Mouse (Mus musculus) forebrain, postnatal 0 days (tissue): ENCODE measurements around the gene Kmt2a. TPM values are rescaled to one million over a fixed set of nuclear protein-coding genes. Genes with fewer than 3 reads are reported as not detected.
"Not testable (repeated sequence)": the region's sequence is repeated elsewhere in the genome, so short reads cannot be mapped to it uniquely, and the experiment has no call there.

Experiments used
- ATAC-seq: fragments of 200-750 bp; cut with Nextera tagmentation; 2 replicates; pipeline ENCODE4 v1.8.0; 2017; ENCODE audit warnings: mild to moderate bottlenecking, moderate library complexity
- DNase-seq: peaks from one replicate; pipeline ENCODE4 v3.0.0-alpha.2; 2015
- H3K27ac ChIP-seq: fragments of 300-500 bp; sonication (generic); 2 replicates; pipeline ENCODE4 v1.5.1; 2014; ENCODE audit warnings: low read depth, mild to moderate bottlenecking, antibody characterized with exemption, low read length, moderate library complexity, mixed read lengths
- H3K27me3 ChIP-seq: fragments of 300-500 bp; sonication (generic); 2 replicates; pipeline ENCODE4 v1.6.1; 2014; ENCODE audit warnings: mild to moderate bottlenecking, low read length, mixed read lengths; ENCODE audit not compliant: insufficient read depth
- H3K36me3 ChIP-seq: fragments of 300-500 bp; sonication (generic); 2 replicates; pipeline ENCODE4 v1.6.1; 2014; ENCODE audit warnings: mild to moderate bottlenecking, moderate library complexity; ENCODE audit not compliant: insufficient read depth
- H3K4me1 ChIP-seq: fragments of 300-500 bp; sonication (generic); 2 replicates; pipeline ENCODE4 v1.6.1; 2014; ENCODE audit warnings: antibody characterized with exemption; ENCODE audit not compliant: insufficient read depth
- H3K4me2 ChIP-seq: fragments of 300-500 bp; sonication (generic); 2 replicates; pipeline ENCODE4 v1.6.1; 2014; ENCODE audit warnings: low read depth, mild to moderate bottlenecking, moderate library complexity
- H3K4me3 ChIP-seq: fragments of 300-500 bp; sonication (generic); 2 replicates; pipeline ENCODE4 v1.5.1; 2014; ENCODE audit warnings: low read depth, low read length, mixed read lengths
- H3K9ac ChIP-seq: fragments of 300-500 bp; sonication (generic); 2 replicates; pipeline ENCODE4 v1.6.1; 2014; ENCODE audit warnings: mild to moderate bottlenecking
- H3K9me3 ChIP-seq: fragments of 300-500 bp; sonication (generic); 2 replicates; pipeline ENCODE4 v1.6.1; 2016; ENCODE audit warnings: low read length
- CTCF ChIP-seq: sonication (generic); IDR thresholded peaks from 2 replicates; pipeline ENCODE4 v1.5.1; 2016; ENCODE audit warnings: antibody characterized with exemption, control low read depth, low read depth
- WGBS: fragments of 180-500 bp; shearing (Covaris S2); extraction: QIAGEN DNeasy Blood & Tissue Kit; methylation state at CpG from one replicate; pipeline ENCODE4 v1.1.7; 2014; 5-methylcytosine and 5-hydroxymethylcytosine counted together
- polyA plus RNA-seq: library from polyadenylated mRNA; unstranded; fragments of >200 nt; fragmentation: Nextera tagmentation; extraction: Ambion mirVana; gene quantifications from 2 replicates; pipeline ENCODE4 v1.2.1, GENCODE M21; 2015
- total RNA-seq: library from RNA; depleted of rRNA; stranded (reverse); fragments of >200 nt; gene quantifications from 2 replicates; pipeline ENCODE4 v1.2.3, GENCODE M21; 2014; rRNA removed

Kmt2a gene
- total and polyA plus RNA-seq, 2 experiments from 2014 or later: 13.7 to 18.5 TPM

DNA sequence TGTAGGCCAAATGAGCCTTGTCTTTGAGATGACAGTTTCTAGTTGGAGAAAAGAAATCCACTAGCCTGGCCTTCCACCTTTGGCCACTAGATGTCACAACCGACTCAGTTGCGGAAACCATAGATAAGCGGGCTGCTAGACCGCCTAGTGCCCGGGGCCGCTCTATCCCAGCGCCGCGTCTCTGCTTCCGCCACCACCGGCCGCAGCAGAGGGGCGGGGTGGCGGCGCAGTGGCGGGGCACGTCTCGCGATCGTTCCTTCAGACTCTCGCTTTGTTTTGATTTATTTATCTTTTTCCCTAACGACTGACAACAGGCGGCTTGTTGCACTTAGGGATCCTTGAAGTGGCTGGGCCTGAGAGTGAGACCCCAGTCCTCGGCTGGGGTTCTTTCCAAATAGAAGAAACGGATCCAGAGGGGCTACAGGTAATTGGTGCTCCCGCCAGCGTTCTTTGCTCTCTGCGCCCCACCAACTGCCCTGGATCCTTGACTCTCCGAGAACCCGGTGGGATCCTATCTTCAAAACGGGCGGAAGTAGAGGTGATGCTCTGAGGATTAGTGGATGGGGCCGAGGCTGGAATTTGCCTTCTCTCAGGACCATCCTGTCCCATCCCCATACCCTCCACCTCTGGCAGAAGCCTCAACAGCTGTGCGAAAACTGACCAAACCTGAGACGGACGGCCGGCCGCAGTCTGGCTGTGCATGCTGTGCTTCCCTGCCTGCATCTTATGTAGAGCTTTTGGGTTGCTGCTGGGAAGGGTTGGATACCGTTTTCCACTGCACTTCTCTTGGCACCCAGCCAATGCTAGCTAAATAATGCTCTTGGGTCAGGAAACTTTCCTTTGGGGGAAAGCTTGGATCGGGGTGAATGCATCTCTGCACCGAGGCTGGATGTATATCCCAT is 108.1 kb downstream of the Kmt2a start:
- Histone ChIP-seq H3K4me2 (peak overlapping the region; percentile 86), H3K27me3 (no peaks in the 10 kb centered on the region), H3K36me3 (peaks cover 9% of the 10 kb centered on the region; the same call in 1 of the 2 replicates), H3K9me3 (no peaks in the 10 kb centered on the region), H3K9ac (peak overlapping the region; percentile 90), H3K4me3 (peak overlapping the region; percentile 94), H3K4me1 (peaks cover 4% of the 10 kb centered on the region; the same call in 1 of the 2 replicates), H3K27ac (peak overlapping the region; percentile 89)
- peak; percentile 90 for TF ChIP-seq CTCF
- DNase-seq: peak; percentile 97
- peak; percentile 100 for ATAC-seq
- WGBS: under 1% methylated on average over 41 of the region's 41 CpGs

DNA sequence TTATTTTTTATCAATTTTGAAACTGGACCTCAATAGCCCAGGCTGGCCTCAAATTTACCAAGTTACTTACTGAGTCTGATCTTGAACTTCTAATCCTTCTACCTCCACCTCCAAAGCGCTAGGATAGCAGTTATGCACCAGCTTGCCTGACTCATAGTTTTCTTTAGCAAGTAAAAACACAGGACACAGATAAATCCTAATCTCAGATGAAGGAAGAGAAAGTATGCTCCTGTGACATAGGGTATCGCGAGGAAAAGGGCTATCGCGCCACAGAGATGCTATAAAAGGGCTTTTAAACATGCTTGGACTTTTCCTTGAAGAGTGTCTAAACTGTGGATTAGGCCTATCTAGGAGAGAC is 108.7 kb downstream of the Kmt2a start:
- peak overlapping the region; percentile 59 for H3K27ac ChIP-seq
- 28% methylated on average over 5 of the region's 5 CpGs for WGBS

DNA sequence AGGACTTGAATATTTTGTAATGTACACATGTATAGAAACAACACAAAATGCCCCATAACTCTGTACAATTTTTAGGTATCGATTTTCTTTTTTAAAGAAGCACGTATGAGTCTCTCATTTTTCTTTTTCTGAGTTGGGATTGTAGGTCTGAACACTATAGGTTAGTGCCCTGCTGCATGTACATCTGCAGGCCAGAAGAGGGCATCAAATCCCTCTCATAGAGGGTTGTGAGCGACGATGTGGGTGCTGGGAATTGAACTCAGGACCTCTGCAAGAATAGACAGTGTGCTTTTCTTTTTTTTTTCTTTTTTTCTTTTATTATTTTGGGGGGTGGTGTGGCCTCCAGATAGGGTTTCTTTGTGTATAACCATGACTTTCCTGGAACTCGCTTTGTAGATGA is 109.7 kb downstream of the Kmt2a start:
- ATAC-seq (no peak), DNase-seq (no peak)
- Histone ChIP-seq H3K4me1 (peaks cover 8% of the 10 kb centered on the region; the same call in 1 of the 2 replicates), H3K9ac (no peak overlapping the region), H3K4me2 (no peak overlapping the region), H3K9me3 (no peaks in the 10 kb centered on the region), H3K36me3 (peaks cover 9% of the 10 kb centered on the region; the same call in 1 of the 2 replicates), H3K4me3 (no peak overlapping the region), H3K27me3 (no peaks in the 10 kb centered on the region), H3K27ac (no peak overlapping the region)
- TF ChIP-seq CTCF: no peak
- 88% methylated on average over 5 of the region's 5 CpGs for WGBS

More for the DNA sequence above, 108.7 kb downstream of the Kmt2a start:
- no peak overlapping the region for H3K9ac ChIP-seq
- TF ChIP-seq CTCF: no peak
- H3K4me1 ChIP-seq: peaks cover 4% of the 10 kb centered on the region; the same call in 1 of the 2 replicates
- H3K9me3 ChIP-seq: no peaks in the 10 kb centered on the region
- no peak overlapping the region for H3K4me2 ChIP-seq
- peaks cover 9% of the 10 kb centered on the region; the same call in 1 of the 2 replicates for H3K36me3 ChIP-seq
- no peak for DNase-seq
- H3K27me3 ChIP-seq: no peaks in the 10 kb centered on the region
- 0 out of 2 replicates have a peak overlapping the region, but pooled peaks have one; percentile 94 for H3K4me3 ChIP-seq
- ATAC-seq: no peak

- peaks cover 12% of the 10 kb centered on the region; the same call in 1 of the 2 replicates for H3K4me1 ChIP-seq
- not testable (repeated sequence) for H3K27me3 ChIP-seq, ATAC-seq, H3K36me3 ChIP-seq, H3K9me3 ChIP-seq, H3K9ac ChIP-seq, H3K27ac ChIP-seq
- DNase-seq: peak; percentile 24
- H3K4me3 ChIP-seq: peak overlapping the region; percentile 94
- H3K4me2 ChIP-seq: peak overlapping the region; percentile 46
- 47% methylated on average over 7 of the region's 9 CpGs for WGBS
Measured at GRCm38 (mm10) chr9:44768029-44768394, 113.1 kb downstream of the Kmt2a start.

DNA sequence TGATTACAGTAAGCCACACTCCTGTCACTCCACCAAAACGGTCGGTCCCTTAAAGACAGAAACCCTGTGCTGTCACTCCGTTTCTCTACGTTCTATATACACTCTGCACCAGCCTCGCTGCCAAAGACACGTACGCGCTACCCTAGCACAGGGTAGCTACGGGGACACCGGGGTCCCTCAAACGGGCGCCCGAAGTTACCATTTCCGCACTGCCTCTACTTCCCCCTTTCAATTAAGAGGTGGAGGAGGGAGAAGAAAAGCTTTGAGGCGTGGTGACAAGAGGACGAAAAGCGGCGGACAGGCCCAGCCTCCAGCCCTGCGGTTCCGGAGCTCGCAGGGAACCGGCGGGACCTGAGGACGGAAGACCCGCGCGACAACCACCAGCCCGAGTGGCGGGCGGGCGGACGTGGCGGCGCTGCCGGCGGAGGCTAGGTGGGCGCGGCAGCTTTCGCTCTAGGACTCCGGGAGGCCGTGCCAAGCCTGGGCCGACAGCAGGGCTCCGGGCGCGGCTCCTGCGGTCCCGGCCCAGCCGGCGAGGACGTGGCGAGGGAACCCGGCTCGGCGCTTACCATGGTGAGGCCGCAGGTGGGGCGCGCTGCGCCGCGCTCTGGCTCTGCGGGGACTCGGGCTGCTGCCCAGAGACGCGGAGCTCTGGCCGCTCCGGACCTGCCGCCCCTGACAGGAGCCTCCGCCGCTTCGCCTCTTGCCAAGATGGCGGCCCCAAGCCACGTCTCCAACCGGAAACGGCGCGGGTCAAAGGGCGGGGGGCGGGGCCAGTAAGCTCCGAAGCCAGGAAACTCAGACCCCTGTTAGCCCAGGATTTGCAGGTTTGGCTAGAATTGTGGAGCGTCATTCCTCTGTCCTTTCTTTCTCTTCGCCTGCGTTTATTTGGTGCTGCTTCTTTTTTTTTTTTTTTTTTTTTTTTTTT is 113.7 kb downstream of the Kmt2a start, which contains the start of the genes Arcn1 and Ift46:
TSS of gene Arcn1 (minus strand) at position 745 of the 928 bp plus-strand sequence.
TSS of gene Ift46 (plus strand) at position 808 of the 928 bp plus-strand sequence.
- peak; percentile 93 for ATAC-seq
- peaks cover 12% of the 10 kb centered on the region; the same call in 1 of the 2 replicates for H3K4me1 ChIP-seq
- H3K9me3 ChIP-seq: no peaks in the 10 kb centered on the region
- peak; percentile 4; the same call in 1 of the 2 replicates for TF ChIP-seq CTCF
- DNase-seq: peak; percentile 94
- no peaks in the 10 kb centered on the region for H3K27me3 ChIP-seq
- peak within 1 kb of the TSS; percentile 94 for H3K27ac ChIP-seq
- H3K4me2 ChIP-seq: peak within 1 kb of the TSS; percentile 46
- H3K9ac ChIP-seq: peak within 1 kb of the TSS; percentile 92
- peak within 1 kb of the TSS; percentile 94 for H3K4me3 ChIP-seq
- under 1% methylated on average over 82 of the region's 82 CpGs for WGBS
- H3K36me3 ChIP-seq: no peaks in the 10 kb centered on the region

GRCm38 (mm10) chr9:44760873-44761272 is 120.2 kb downstream of the Kmt2a start:
- peaks cover 14% of the 10 kb centered on the region for H3K36me3 ChIP-seq
- no peak overlapping the region for H3K4me3 ChIP-seq
- H3K9me3 ChIP-seq: no peaks in the 10 kb centered on the region
- H3K4me2 ChIP-seq: no peak overlapping the region
- DNase-seq: no peak
- no peak overlapping the region for H3K27ac ChIP-seq
- ATAC-seq: no peak
- H3K4me1 ChIP-seq: peaks cover 4% of the 10 kb centered on the region; the same call in 1 of the 2 replicates
- no peaks in the 10 kb centered on the region for H3K27me3 ChIP-seq
- no peak overlapping the region for H3K9ac ChIP-seq
- 76% methylated on average over 2 of the region's 2 CpGs for WGBS
- no peak for TF ChIP-seq CTCF

Other genes with a start within 250 kb of the Kmt2a start
- not detected in 2 replicates for gene Treh, start 208.1 kb downstream of the Kmt2a start, total RNA-seq
- gene Treh, start 208.1 kb downstream of the Kmt2a start, polyA plus RNA-seq: not detected in 2 replicates
- gene Phldb1, start 146.1 kb downstream of the Kmt2a start, total RNA-seq: 106 and 129 TPM in 2 replicates
- gene Phldb1, start 146.1 kb downstream of the Kmt2a start, polyA plus RNA-seq: 28.2 and 34.3 TPM in 2 replicates
- 107 and 113 TPM in 2 replicates for gene Arcn1, start 113.5 kb downstream of the Kmt2a start, total RNA-seq
- 86.0 and 105 TPM in 2 replicates for gene Arcn1, start 113.5 kb downstream of the Kmt2a start, polyA plus RNA-seq
- 67.0 and 72.4 TPM in 2 replicates for gene Ift46, start 113.4 kb downstream of the Kmt2a start, total RNA-seq
- 158 and 166 TPM in 2 replicates for gene Ift46, start 113.4 kb downstream of the Kmt2a start, polyA plus RNA-seq
- 11.8 and 12.8 TPM in 2 replicates for gene Tmem25, start 82.0 kb downstream of the Kmt2a start, total RNA-seq
- 11.6 and 14.9 TPM in 2 replicates for gene Tmem25, start 82.0 kb downstream of the Kmt2a start, polyA plus RNA-seq
- 0.69 and 2.6 TPM in 2 replicates for gene Ttc36, start 78.2 kb downstream of the Kmt2a start, total RNA-seq
- gene Ttc36, start 78.2 kb downstream of the Kmt2a start, polyA plus RNA-seq: 0.68 and 0.71 TPM in 2 replicates
- gene Atp5l, start 39.4 kb upstream of the Kmt2a start, total RNA-seq: 216 and 362 TPM in 2 replicates
- 859 and 1,152 TPM in 2 replicates for gene Atp5l, start 39.4 kb upstream of the Kmt2a start, polyA plus RNA-seq
- 40.9 and 51.5 TPM in 2 replicates for gene Ube4a, start 84.3 kb upstream of the Kmt2a start, total RNA-seq
- gene Ube4a, start 84.3 kb upstream of the Kmt2a start, polyA plus RNA-seq: 22.6 and 28.9 TPM in 2 replicates
- not detected in 2 replicates for gene Cd3g, start 99.1 kb upstream of the Kmt2a start, total RNA-seq
- gene Cd3g, start 99.1 kb upstream of the Kmt2a start, polyA plus RNA-seq: not detected in 2 replicates
- not detected in 2 replicates for gene Cd3d, start 100.5 kb upstream of the Kmt2a start, total RNA-seq
- not detected in 2 replicates for gene Cd3d, start 100.5 kb upstream of the Kmt2a start, polyA plus RNA-seq
- not detected in 2 replicates for gene Cd3e, start 128.3 kb upstream of the Kmt2a start, total RNA-seq
- gene Cd3e, start 128.3 kb upstream of the Kmt2a start, polyA plus RNA-seq: 0.19 TPM in 1 of 2 replicates, not detected in the other
- 2.2 and 4.6 TPM in 2 replicates for gene Mpzl2, start 158.5 kb upstream of the Kmt2a start, total RNA-seq
- gene Mpzl2, start 158.5 kb upstream of the Kmt2a start, polyA plus RNA-seq: 2.0 and 2.3 TPM in 2 replicates
- 1.8 and 3.7 TPM in 2 replicates for gene Mpzl3, start 173.9 kb upstream of the Kmt2a start, total RNA-seq
- 0.62 and 1.1 TPM in 2 replicates for gene Mpzl3, start 173.9 kb upstream of the Kmt2a start, polyA plus RNA-seq
- 0.23 TPM in 1 of 2 replicates, not detected in the other for gene Jaml, start 197.9 kb upstream of the Kmt2a start, total RNA-seq
- gene Jaml, start 197.9 kb upstream of the Kmt2a start, polyA plus RNA-seq: 0.16 and 0.19 TPM in 2 replicates
- 8.6 and 11.5 TPM in 2 replicates for gene Scn2b, start 236.5 kb upstream of the Kmt2a start, total RNA-seq
- 3.6 and 5.4 TPM in 2 replicates for gene Scn2b, start 236.5 kb upstream of the Kmt2a start, polyA plus RNA-seq